Mouse (Mus musculus): ENCODE measurements at regions not wholly inside any gene's neighbourhood (a gene's known extent, or its start where the extent isn't known, plus 50 kb on each side); places are given as distances from the start of the nearest gene placed in this dataset.

DNA sequence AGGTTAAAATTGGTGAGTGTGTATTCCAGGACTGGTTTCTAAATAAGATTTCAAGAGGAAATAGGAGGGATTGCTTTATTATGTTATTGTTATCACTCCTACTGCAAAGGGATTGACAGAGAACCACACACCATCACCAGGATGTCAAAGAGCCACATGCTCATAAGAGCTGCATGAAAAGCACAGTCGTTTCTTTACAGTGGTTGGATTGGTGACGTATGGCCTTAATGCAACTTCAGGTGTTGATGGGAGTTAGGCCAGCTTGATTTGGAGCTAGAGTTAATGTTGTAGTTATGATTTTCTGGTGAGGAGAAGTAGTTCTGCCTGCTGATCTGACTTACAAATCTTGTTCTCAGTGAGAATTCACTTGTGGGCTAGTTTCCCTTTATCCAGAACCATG lies 344.9 kb upstream of the Satb1 start:
- no peaks in the 10 kb centered on the region for H3K9me3 ChIP-seq
- H3K27ac ChIP-seq = no peak overlapping the region
- no peak overlapping the region for H3K4me3 ChIP-seq
- DNase-seq (ENCODE audit: low spot score) = no peak
- H3K36me3 ChIP-seq = no peaks in the 10 kb centered on the region
- no peaks in the 10 kb centered on the region for H3K27me3 ChIP-seq (ENCODE audit: insufficient read depth, poor library complexity, severe bottlenecking)
- WGBS = 93% methylated on average over 2 of the region's 2 CpGs
- H3K4me1 ChIP-seq (replicated peaks) = no peaks in the 10 kb centered on the region

DNA sequence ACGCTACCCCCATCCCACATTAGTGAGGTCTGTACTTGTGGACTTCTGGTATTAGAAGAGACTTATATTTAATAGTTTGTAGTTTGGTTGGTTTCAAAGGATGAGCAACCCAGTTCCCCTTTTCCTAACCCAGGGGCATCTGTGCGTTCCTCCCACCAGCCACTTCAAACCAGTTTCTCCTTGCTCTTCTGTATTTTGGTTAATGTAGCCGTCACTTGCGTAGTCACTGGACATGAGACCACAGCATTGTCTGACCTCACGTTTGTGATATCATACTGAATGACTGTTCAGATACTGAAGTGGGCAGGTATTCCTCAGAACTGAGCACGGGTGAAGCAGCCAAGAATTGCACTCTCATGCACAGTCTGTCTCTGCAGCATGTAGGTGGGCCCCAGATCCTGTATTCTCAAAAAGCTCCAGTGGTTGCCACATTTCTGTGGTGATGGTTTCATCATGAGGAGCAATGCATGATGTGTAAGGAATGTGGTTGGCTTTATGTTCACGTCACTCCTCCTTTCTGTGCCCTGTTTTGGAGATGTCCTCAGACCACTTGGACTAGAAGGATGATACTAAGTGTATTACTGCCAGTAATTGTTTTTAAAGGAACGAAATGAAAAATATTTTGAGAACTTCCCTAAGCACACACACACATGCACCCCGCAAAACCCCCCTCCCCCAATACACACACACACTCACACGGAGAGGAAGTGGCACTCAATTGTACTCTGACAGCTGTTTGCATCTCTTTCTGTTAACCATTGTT lies 335.2 kb upstream of the Satb1 start:
- Histone ChIP-seq H3K9me3 (no peaks in the 10 kb centered on the region), H3K27ac (no peak overlapping the region), H3K27me3 (ENCODE audit: insufficient read depth, poor library complexity, severe bottlenecking) (no peaks in the 10 kb centered on the region), H3K4me1 (replicated peaks) (no peaks in the 10 kb centered on the region), H3K36me3 (no peaks in the 10 kb centered on the region), H3K4me3 (no peak overlapping the region)
- 89% methylated on average over 10 of the region's 10 CpGs for WGBS
- DNase-seq (ENCODE audit: low spot score) = no peak

DNA sequence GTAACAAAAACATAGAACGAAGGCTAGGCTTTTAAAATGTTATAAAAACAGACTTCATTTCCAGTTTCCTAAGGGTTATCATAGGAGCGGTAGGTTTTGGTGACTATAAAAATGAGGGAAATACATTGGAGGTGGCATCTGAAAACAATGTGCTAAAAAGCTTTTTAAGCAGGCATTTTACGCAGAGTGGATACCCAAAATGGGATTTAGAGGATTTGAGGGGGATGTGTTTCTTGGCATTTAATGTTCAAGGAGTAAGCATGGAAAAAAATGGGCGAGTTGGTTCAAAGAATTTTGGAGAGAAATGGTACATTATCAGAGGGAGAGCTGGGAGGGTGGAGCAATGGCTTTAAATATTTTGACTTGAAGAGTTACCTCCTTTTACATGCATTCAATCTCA lies 334.6 kb upstream of the Satb1 start:
- no peak overlapping the region for H3K27ac ChIP-seq
- WGBS = 90% methylated on average over 4 of the region's 4 CpGs
- H3K4me1 ChIP-seq (replicated peaks) = no peaks in the 10 kb centered on the region
- no peaks in the 10 kb centered on the region for H3K27me3 ChIP-seq (ENCODE audit: insufficient read depth, poor library complexity, severe bottlenecking)
- H3K4me3 ChIP-seq = no peak overlapping the region
- H3K36me3 ChIP-seq = no peaks in the 10 kb centered on the region
- H3K9me3 ChIP-seq = no peaks in the 10 kb centered on the region
- DNase-seq (ENCODE audit: low spot score) = no peak

DNA sequence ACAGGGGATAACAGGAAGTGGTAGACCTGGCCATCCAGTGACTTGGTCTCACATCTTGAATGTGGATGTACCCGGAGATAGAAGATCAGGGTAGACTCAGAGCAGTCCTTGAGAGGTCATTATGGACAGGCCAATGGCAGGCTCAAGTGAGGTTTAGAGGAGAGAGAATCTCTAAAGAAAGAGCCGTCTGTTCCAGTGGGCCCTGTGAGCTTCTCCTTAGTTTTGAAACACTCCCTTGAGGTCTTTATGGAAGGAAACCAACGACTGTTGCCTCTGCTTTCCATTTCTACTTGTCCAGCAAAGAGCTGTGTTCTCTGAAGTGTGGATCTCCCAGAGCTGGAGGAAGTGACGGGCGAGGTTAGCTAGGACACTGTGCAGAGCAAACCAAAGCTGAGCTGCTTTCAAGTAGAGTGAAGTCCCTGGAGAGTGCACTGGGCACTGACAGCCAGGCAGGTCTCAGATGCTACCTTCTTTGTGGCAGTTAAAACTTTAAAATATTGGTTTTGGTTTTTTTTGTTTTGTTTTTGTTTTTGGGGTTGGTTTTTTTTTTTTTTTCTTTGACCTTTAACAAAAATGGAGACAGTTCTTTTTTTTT lies 332.9 kb upstream of the Satb1 start:
- H3K27me3 ChIP-seq (ENCODE audit: insufficient read depth, poor library complexity, severe bottlenecking) = no peaks in the 10 kb centered on the region
- H3K27ac ChIP-seq = no peak overlapping the region
- no peaks in the 10 kb centered on the region for H3K36me3 ChIP-seq
- DNase-seq (ENCODE audit: low spot score) = no peak
- no peak overlapping the region for H3K4me3 ChIP-seq
- 81% methylated on average over 5 of the region's 5 CpGs for WGBS
- no peaks in the 10 kb centered on the region for H3K9me3 ChIP-seq
- no peaks in the 10 kb centered on the region for H3K4me1 ChIP-seq (replicated peaks)

DNA sequence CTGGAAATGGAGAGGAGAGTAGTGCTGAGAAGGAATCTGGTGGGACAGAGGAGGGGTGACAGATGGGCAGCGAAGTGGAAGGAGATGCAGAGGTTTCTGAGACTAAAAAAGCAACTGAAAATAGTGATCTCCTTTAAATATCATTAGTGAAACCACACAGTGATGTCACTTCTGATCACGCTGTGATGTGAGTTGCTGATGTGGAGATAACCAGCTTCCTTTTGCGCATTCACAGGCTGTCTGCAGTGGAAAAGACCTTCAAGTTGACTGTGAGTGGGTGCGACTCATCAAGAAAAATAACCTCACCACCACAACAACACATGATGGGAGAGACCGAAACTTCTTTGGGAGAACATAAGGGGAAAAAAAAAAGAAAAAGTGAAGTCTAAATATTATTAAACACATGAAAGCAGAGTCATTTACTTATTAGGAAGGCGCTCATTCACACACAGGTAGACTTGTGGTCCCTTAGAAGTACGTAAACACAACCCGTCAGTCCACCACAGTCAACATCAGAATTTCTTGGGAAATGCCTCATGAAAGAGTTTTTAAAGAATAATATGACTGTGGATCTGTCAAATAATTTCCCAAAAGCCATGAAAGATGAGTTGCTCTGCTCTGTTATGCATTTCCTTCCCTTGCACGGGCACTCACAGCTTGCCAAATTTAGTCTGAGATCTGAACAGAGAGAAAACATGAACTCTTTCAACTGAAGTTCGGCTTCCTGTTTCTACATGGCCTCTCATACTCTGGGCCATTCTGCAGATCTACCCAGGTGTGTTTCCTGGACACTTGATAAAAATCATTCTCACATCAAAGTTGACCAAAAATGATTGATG lies 329.7 kb upstream of the Satb1 start:
- H3K9me3 ChIP-seq = no peaks in the 10 kb centered on the region
- H3K27me3 ChIP-seq (ENCODE audit: insufficient read depth, poor library complexity, severe bottlenecking) = no peaks in the 10 kb centered on the region
- no peak for DNase-seq (ENCODE audit: low spot score)
- H3K36me3 ChIP-seq = no peaks in the 10 kb centered on the region
- WGBS = 91% methylated on average over 10 of the region's 10 CpGs
- H3K27ac ChIP-seq = no peak overlapping the region
- H3K4me3 ChIP-seq = no peak overlapping the region
- H3K4me1 ChIP-seq (replicated peaks) = no peaks in the 10 kb centered on the region

GRCm38 (mm10) chr17:52150496-52150895 lies 317.4 kb upstream of the Satb1 start:
- H3K4me1 ChIP-seq (replicated peaks) = no peaks in the 10 kb centered on the region
- no peaks in the 10 kb centered on the region for H3K36me3 ChIP-seq
- no peaks in the 10 kb centered on the region for H3K9me3 ChIP-seq
- 89% methylated on average over 5 of the region's 5 CpGs for WGBS
- DNase-seq (ENCODE audit: low spot score) = no peak
- H3K27me3 ChIP-seq (ENCODE audit: insufficient read depth, poor library complexity, severe bottlenecking) = no peaks in the 10 kb centered on the region
- H3K4me3 ChIP-seq = no peak overlapping the region
- no peak overlapping the region for H3K27ac ChIP-seq

GRCm38 (mm10) chr17:52149834-52150233 lies 316.7 kb upstream of the Satb1 start:
- no peaks in the 10 kb centered on the region for H3K27me3 ChIP-seq (ENCODE audit: insufficient read depth, poor library complexity, severe bottlenecking)
- no peaks in the 10 kb centered on the region for H3K4me1 ChIP-seq (replicated peaks)
- DNase-seq (ENCODE audit: low spot score) = no peak
- H3K9me3 ChIP-seq = no peaks in the 10 kb centered on the region
- H3K4me3 ChIP-seq = no peak overlapping the region
- H3K27ac ChIP-seq = no peak overlapping the region
- WGBS = 86% methylated on average over 6 of the region's 6 CpGs
- no peaks in the 10 kb centered on the region for H3K36me3 ChIP-seq

GRCm38 (mm10) chr17:52149068-52149467 lies 316.0 kb upstream of the Satb1 start:
- no peaks in the 10 kb centered on the region for H3K27me3 ChIP-seq (ENCODE audit: insufficient read depth, poor library complexity, severe bottlenecking)
- no peak for DNase-seq (ENCODE audit: low spot score)
- no peak overlapping the region for H3K27ac ChIP-seq
- no peaks in the 10 kb centered on the region for H3K9me3 ChIP-seq
- 89% methylated on average over 3 of the region's 3 CpGs for WGBS
- no peaks in the 10 kb centered on the region for H3K4me1 ChIP-seq (replicated peaks)
- H3K36me3 ChIP-seq = no peaks in the 10 kb centered on the region
- no peak overlapping the region for H3K4me3 ChIP-seq

DNA sequence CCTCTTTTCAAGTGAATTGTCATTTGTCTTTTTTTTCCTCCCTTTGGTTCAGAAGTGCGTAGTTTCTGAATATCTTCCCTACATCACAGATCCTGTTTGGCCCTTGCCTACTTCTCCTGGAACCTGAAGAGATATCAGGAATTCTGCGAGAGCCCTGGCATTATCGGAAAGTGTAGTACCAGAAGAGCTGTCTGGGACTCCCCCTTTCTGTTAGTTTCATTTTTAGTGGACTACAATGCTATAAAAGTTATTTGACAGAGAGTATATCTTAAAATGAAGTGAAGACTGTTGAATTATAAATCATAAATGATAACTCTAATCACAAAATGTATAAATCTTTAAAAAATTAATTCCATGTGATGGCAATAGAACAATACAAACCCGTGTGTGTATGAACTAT lies 270.8 kb upstream of the Satb1 start:
- 89% methylated on average over 4 of the region's 4 CpGs for WGBS
- Histone ChIP-seq H3K9me3 (no peaks in the 10 kb centered on the region), H3K27ac (no peak overlapping the region), H3K4me1 (replicated peaks) (no peaks in the 10 kb centered on the region), H3K27me3 (ENCODE audit: insufficient read depth, poor library complexity, severe bottlenecking) (no peaks in the 10 kb centered on the region), H3K36me3 (no peaks in the 10 kb centered on the region), H3K4me3 (no peak overlapping the region)
- no peak for DNase-seq (ENCODE audit: low spot score)

- Histone ChIP-seq H3K4me1 (replicated peaks) (no peaks in the 10 kb centered on the region), H3K27me3 (ENCODE audit: insufficient read depth, poor library complexity, severe bottlenecking) (no peaks in the 10 kb centered on the region), H3K27ac (no peak overlapping the region), H3K4me3 (no peak overlapping the region), H3K9me3 (peaks cover 4% of the 10 kb centered on the region; the same call in 1 of the 2 replicates), H3K36me3 (no peaks in the 10 kb centered on the region)
- DNase-seq (ENCODE audit: low spot score) = no peak
- WGBS = 77% methylated on average over 4 of the region's 4 CpGs
Observed at GRCm38 (mm10) chr17:52085834-52086233, 252.7 kb upstream of the Satb1 start.

- Histone ChIP-seq H3K9me3 (peaks cover 4% of the 10 kb centered on the region; the same call in 1 of the 2 replicates), H3K4me1 (replicated peaks) (no peaks in the 10 kb centered on the region), H3K27me3 (ENCODE audit: insufficient read depth, poor library complexity, severe bottlenecking) (no peaks in the 10 kb centered on the region), H3K27ac (no peak overlapping the region), H3K4me3 (no peak overlapping the region), H3K36me3 (no peaks in the 10 kb centered on the region)
- WGBS = 63% methylated on average over 2 of the region's 2 CpGs
- no peak for DNase-seq (ENCODE audit: low spot score)
Observed at GRCm38 (mm10) chr17:52084455-52084854, 251.4 kb upstream of the Satb1 start.

DNA sequence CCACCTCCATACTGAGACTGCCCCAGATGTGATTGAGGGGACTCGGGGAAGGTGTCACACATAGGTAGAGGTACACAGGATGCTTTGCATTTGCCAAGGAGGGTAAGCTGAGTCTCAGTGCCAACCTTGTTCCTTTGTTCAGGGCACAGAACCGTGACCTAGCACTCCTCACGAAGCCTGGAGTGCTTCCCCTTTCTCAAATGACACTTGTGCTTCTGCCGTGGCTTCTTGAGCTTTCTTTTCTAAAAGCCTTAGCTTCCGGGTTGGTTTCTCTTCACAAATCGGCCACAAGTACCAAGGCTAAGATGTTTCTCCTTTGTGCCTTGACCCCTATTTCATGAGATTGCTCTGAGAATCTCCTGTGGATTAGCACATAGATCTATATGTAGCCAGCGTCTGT lies 246.2 kb upstream of the Satb1 start:
- Histone ChIP-seq H3K27me3 (ENCODE audit: insufficient read depth, poor library complexity, severe bottlenecking) (no peaks in the 10 kb centered on the region), H3K36me3 (no peaks in the 10 kb centered on the region), H3K9me3 (peaks cover 4% of the 10 kb centered on the region; the same call in 1 of the 2 replicates), H3K27ac (no peak overlapping the region), H3K4me3 (no peak overlapping the region), H3K4me1 (replicated peaks) (no peaks in the 10 kb centered on the region)
- DNase-seq (ENCODE audit: low spot score) = no peak
- 78% methylated on average over 7 of the region's 7 CpGs for WGBS

GRCm38 (mm10) chr17:52078496-52078895 lies 245.4 kb upstream of the Satb1 start:
- no peak for DNase-seq (ENCODE audit: low spot score)

More at GRCm38 (mm10) chr17:52078496-52078895, 245.4 kb upstream of the Satb1 start:
- Histone ChIP-seq H3K27ac (no peak overlapping the region), H3K9me3 (peaks cover 4% of the 10 kb centered on the region; the same call in 1 of the 2 replicates), H3K36me3 (no peaks in the 10 kb centered on the region), H3K27me3 (ENCODE audit: insufficient read depth, poor library complexity, severe bottlenecking) (no peaks in the 10 kb centered on the region), H3K4me3 (no peak overlapping the region), H3K4me1 (replicated peaks) (no peaks in the 10 kb centered on the region)
- 79% methylated on average over 8 of the region's 8 CpGs for WGBS

Measured in hindbrain, embryonic 10.5 days (tissue).